Mouse (Mus musculus) erythroblast, adult 5-6 weeks (primary cell): ENCODE measurements around the gene Cpsf2. TPM values are rescaled to one million over a fixed set of nuclear protein-coding genes. Genes with fewer than 3 reads are reported as not detected.
"Not testable (repeated sequence)": the region's sequence is repeated elsewhere in the genome, so short reads cannot be mapped to it uniquely, and the experiment has no call there.

Experiments used
- ATAC-seq: replicated peaks from 2 replicates; pipeline ENCODE4 v1.8.0; 2016; ENCODE audit warnings: moderate number of reproducible peaks, mild to moderate bottlenecking, moderate TSS enrichment, inconsistent platforms; ENCODE audit not compliant: poor library complexity, low FRiP score, severe bottlenecking
- total RNA-seq, 2 experiments: library from RNA; stranded (forward) in 1 of 2; stranded (reverse) in 1 of 2; fragments of 150-400 nt in 1 of 2; fragments of 200-764, 138-1000 nt in 1 of 2; gene quantifications; 2 replicates each; pipeline versions ENCODE4 v1.2.3 to v1.2.4; 2015 to 2017; ENCODE audit warnings: low replicate concordance in 2 of 2

Gene Cpsf2
- total RNA-seq (2015; ENCODE audit: low replicate concordance) (9.0 and 12.1 TPM in 2 replicates), total RNA-seq (2017; ENCODE audit: low replicate concordance) (15.7 and 25.2 TPM in 2 replicates)

DNA sequence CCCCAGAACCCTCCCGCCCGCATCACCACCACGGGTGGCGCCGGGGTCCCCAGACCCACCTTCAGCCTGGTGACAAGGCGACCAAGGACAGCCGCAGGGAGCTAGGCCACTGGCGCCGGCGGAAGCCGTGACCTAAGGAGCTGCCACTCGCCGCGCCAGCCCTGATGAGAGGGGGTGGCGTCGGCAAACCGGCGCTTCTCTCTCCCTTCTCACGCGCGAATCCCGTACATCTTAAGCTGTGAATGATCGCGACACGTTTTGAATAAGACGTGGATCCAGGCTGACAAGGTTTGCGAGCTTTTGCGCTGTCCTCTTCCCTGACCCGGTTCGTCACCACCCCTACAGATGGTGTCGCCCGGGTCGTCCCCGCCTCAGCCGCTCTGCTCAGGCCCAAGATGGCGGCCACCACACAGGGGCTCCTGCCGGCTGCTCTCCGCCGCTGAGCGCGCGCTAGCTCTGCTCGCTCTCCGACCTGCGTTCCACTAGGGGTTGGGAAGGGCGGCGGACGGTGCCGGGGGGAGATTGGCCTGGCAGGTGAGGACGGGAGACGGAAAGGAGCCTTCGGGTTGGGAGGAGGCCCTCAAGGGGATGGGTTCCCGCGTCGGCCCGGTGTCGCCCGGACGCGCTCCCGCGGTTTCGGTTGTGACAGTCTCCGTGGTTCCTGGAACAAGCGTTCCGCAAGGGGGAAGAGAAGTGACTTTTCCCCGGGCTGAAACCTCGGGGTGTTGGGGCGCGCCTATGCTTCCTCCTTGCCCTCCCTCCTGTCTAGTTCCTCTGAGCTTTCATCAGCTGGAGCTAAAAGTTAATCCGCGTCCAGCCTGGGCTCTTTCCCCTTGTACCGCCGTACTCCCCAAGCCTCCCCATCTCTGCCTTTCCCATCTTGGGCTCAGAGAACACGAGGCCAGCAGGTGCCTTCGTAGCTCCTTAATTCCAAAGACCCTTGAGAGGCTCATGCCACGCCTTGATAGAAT lies at the start of gene Cpsf2:
Gene Cpsf2, plus strand, starts transcription at position 388 of the 971 bp plus-strand sequence.
- ATAC-seq: peak; percentile 92

DNA sequence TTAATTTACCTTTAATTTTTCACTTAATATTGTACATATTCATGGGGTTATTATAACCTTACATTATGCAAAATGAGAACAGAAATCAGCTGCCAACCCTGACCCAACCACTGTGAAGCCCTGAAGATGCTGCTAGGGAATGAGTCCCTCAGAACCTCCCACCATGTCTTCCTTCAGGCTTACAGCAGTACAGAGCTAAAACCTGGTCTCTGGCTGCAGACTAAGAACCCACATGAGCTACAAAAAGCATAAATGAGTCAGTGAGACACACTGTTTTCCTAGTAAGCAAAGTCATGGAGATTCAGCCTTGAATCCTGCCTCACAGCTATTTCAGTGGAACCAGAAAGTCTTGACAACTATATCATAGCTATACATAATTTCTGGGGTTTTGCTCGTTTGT lies 47.4 kb upstream of the Cpsf2 start:
- no peak for ATAC-seq

DNA sequence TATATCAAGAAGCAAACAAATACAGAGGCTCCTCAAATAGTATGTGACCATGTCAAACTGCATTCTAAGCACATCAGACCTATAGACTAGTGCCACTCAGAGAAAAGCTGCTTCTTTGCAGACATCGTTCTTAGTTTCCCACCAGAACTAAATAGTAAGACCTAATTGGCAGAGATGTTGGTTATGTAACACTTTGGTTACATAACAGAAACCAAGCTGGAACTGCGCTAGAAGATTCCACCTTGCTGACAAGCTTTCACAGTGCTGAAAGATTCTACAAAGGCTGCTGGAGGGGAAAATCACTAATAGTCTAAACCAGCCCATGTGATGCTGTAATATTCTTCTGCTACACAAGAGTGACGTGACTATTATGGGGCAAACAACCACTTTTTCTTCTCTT lies 40.6 kb upstream of the Cpsf2 start:
- ATAC-seq: no peak

DNA sequence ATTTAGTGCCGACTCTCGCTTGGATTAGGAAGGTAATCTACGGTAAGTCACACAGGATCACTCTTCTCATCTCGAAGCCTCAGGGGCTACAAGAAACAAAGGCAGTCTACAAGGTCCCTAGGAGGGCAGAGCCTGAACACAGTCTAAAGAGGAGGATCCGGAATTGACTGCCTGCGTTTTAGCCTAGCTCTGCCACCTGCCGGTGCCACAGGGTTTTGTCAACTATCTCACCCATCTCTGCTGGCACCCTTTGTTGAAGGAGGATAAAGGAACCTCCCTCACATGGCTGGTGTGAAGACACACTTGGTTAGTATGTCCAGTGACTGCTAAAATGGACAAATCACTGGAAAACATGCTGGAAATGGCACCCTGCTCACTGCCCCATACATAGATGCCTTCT lies 38.2 kb upstream of the Cpsf2 start:
- ATAC-seq: no peak

DNA sequence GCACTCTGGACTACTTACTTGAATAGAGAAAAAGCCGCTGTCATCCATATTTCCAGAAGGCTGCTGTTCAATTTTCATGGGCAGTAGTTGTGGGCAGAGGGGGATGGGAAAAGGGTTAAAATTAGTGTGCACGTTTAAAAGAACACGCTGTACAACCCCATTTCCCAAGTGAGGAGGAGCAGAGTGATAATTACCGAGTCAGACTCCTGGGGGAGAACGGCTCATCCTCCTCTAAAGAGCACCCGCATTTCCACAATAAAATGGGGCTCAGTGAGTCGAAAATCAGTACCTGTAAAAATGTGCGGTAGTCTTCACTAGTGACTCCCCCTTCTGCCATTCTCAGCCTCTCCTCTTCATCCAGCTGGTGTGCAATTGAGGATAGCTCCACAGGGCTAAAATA lies 27.8 kb upstream of the Cpsf2 start:
- no peak for ATAC-seq

DNA sequence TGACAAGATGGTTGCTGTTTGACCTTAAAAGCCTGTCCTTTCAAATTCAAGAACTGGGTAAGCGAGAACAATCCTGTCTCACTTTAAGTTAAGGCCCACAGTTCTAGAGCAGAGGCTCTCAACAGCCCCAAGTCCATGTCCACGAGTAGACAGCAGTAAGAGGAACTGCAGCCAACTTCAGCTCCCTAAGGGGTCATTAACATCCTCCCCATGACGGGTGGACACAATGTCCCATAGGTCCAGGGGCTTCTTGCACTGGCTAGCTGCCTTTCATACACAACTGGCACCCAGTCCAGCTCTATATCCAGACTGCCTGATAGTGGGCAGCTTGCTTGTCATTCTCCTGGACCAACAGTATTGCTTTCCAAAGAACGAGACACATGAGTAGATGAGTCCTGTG lies 27.0 kb upstream of the Cpsf2 start:
- ATAC-seq: no peak

DNA sequence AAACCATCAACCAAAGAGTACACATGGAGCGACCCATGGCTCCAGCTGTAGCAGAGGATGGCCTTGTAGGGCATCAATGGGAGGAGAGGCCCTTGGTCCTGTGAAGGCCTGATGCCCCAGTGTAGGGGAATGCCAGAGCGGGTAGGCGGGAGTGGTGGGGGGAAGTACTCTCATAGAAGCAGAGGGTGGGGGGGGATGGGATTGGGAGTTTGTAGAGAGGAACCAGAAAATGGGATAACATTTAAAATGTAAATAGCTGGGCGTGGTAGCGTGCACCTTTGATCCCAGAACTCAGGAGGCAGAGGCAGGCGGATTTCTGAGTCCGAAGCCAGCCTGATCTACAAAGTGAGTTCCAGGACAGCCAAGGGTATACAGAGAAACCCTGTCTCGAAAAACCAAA lies 20.0 kb upstream of the Cpsf2 start:
- ATAC-seq: not testable (repeated sequence)

DNA sequence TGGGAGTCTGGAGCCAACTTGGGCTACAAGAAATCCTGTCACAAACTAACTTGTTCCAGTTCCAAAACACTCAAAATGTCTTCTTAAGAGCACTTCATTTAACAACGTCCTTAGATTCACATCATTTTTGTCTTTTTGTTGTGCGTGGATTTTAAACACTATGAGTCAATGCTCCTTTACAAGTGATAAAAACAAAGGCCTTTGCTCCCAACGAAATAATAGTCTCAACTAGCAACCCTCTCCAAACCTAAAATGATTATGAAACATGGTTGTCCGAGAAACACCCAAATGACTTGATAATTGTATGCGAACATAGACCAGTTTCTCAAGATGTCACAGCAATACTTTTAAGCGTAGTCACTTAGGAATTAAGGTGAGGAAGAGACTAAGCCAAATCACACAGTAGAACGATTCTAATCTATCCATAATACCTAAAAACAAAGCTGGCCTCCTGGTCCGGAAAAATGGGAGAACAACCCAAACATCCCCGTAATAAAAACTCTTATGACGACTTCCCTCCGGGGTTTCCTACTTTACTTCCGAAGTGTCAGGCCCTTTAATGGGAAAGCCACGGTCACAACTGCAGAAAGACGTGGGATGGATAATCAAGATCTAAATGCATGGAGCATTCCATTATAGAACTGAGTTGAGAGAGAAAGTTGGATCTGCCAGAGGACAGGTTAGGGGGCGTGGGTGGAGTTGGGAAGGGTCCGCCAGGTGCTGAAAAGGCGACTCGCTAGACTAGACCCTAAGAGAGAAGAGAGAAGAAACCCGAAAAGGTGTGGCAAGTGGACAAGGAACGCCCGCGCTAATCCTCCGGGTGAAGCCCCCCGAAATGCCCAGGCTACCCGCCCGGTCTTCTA lies 18.5 kb upstream of the Cpsf2 start:
- ATAC-seq: peak; percentile 5; the same call in 1 of the 2 replicates

DNA sequence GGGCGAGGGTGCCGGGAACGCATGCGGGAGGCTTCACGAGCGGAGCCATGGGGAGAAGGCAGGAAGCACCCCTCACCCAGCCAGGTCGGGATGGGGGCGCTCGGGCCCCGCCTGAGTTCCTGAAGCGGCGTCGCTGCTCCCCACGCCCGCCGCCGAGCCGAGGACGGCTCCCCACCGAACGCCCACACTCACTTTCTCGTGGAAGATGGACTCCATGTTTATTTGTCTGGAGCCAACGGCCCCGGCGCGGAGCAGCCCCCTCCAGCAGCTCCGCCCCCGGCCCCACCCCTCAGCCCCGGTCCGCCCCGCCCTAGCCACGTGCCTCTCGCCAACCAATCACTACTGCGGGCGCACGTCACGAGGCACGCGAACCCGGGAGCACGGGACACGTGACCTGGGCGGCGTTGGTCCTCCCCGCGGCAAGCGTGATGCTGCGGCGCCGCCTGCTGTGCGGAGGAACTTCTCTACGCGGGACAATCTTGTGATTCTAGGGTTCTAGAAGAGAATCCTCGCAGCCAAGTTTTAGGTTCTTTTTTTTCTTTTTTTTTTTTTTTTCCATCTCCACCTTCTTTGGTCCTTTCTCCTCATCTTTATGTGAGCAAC lies 17.7 kb upstream of the Cpsf2 start, which contains the start of gene Atxn3:
Gene Atxn3, minus strand, starts transcription at position 305 of the 603 bp plus-strand sequence.
- peak; percentile 99 for ATAC-seq

DNA sequence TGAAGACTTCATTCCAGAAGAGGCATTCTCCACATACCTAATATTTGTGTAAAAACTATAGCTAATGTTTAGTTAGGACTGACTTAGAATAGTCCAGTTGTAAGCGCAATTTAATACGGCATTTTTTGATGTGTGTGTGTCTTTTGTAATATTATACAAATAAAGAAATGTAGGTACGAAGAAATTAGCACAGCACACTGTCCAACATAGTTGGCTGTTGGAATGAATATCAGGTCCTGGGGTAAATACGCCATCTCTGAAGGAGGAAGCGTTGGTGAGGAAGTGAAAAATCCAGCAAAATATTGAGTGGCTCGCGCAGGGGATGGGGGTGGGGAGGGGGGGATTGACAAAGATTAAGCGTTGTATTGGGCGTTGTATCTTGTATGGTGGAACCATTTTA lies 17.2 kb upstream of the Cpsf2 start:
- ATAC-seq: peak; percentile 37; the same call in 1 of the 2 replicates

DNA sequence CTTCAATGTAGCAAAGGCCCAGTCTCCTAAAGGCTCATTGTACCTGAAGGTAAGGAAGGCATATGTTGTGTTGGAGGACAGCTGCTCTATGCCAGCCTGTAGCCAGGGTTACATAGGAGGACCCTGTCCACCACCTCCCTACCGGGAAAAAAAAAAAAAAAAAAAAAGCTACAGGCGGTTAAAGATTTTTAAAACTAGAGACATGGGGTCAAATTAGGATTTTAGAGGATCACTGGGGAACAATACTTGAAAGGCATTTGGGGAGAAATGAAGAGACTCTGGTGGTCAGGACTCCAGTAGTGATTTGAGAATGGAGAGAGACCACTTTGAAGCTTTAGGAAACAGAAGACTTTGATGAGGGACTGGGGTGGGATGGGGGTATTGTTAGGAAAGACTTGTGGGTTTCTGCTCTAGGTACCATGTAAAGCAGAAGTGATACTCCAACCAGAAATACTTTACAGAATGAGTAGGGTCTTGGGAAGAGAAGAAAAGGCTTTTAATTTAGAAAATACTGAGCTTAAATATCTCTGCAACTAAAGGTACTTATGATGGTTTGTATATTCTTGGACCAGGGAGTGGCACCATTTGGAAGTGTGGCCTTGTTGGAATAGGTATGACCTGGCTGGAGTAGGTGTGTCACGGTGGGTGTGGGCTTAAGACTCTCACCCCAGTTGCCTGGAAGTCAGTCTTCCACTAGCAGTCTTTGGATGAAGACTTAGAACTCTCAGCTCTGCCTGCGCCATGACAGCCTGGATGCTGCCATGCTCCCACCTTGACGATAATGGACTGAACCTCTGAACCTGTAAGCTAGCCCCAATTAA lies 16.6 kb upstream of the Cpsf2 start:
- not testable (repeated sequence) for ATAC-seq

DNA sequence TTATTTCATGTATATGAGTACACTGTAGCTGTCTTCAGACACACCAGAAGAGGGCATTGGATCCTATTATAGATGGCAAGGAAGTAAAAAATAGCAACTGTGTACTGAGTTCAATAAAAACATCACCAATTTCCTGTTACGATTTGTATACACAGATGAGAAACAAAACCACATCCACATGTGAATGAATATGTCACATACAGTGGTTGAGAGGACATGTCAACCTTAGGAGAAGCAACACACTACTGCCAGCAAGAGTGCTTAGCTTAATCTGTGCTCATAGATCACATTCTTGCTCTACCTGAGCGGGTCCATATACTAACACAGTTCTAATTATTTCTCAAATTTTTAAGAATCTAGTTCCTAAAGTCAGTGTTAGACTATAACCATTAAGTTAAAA lies 4.5 kb upstream of the Cpsf2 start:
- ATAC-seq: no peak

DNA sequence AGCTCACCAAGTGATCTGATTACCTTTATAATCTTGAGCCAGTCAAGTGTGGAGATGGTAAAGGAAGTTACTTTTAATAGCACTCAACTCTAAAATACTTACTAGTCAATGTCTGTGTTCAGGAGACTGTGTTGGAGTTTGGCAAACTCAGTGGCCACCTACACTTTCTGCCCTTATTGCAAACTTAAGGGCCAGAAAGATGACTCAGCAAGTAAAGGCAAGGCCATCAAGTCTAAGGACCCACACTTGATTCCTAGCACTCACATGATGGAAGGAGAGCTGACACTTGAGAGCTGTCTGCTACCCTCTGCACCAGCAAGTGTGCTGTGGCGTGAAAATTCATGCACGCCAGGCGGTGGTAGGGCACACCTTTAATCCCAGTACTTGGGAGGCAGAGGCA lies 3.6 kb upstream of the Cpsf2 start:
- ATAC-seq: no peak

DNA sequence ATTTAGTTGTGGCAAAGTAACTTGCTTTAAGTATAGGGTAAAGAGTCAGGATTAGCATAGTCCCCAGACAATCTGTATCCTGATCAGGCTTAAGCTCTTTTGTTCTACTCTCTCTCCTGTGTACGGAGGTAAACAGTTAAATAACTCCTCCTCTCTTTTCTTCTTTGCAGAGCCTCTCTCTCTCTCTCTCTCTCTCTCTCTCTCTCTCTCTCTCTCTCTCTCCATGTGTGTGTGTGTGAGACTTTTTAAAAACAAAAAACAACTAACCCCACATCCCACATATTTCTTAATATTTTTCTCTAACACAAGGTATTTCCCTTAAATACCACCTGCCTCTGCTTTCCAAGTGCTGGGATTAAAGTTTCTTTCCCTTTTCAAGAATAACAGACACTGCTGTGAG lies 1.2 kb upstream of the Cpsf2 start:
- no peak for ATAC-seq

DNA sequence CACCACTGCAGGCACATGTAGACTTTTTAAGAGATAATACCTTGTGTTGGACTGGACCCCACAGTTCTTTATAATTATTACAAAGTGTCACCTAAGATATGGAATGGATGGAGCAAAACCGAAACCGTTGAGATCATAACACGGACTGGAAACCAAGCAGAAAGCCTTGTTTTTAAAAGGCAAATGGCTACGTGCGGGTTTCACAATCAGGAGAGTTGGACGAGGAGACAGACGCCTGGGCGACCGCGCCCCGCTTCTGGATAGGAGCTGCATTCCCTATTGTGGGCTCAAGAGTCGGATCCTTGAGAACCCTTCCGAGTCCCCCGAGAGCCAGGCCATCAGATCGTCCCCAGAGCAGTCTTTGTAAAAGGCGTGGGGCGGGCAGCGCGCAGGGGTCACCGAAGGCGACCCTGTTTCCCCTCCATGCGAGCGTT lies 604 bp upstream of the Cpsf2 start:
- peak; percentile 33 for ATAC-seq

DNA sequence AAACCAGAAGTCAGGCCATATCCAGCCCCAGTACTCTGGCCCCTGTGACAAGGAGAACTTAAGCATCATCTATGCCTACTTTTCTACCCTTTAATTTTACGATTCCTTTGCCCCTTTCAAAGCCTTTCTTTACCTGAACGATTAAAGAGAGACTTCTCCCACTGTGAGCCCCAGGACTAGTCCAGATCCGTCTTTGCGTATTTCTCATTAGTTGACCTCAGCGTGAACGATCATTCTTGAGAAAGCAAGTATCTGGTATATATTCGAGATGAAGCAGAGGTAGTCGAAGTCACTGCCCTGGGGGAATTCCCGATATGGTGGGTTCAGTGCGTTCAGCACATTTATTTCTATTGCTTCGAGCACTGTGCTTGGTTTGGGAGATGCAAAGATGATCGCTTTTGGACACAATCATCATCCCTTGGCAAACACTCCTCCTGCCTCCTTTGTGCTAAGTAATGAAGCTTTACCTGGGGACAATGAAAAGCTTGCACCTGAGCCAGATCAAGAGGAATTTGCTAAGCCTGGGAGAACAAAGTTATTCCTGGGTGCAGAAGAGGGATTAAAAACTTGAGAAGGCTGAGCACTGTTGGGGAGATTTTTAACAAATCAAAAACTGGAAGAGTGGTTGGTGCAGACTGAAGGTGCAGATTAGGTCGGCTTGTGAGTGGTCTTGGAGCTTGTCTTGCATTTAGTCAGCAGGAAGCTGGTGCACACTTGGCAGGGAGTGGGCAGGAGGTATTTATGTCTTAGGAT lies 1.0 kb downstream of the Cpsf2 start:
- ATAC-seq: no peak

DNA sequence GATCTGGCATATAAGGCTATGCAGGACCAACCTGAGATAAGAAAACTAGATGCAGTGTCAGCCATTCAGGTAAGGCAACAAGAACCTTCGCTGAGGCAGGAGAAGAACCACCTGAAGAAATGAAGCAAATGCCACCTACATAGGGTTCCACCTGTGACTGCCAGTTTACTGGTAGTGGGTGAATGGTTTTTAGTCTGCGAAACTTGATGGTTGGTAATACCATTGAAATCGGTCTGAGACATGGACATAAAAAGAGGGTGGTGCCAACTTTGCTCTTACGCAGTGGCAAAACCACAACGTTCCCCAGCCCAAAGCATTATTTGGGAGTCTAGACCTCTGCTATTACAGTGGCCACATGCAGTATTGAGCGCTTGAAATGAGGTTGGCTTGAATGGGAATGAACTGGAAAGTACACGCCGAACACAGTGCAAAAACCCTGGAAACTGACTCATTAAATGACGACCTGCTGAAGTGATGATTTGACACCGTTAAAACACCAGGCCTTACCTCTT lies 1.7 kb downstream of the Cpsf2 start:
- no peak for ATAC-seq

DNA sequence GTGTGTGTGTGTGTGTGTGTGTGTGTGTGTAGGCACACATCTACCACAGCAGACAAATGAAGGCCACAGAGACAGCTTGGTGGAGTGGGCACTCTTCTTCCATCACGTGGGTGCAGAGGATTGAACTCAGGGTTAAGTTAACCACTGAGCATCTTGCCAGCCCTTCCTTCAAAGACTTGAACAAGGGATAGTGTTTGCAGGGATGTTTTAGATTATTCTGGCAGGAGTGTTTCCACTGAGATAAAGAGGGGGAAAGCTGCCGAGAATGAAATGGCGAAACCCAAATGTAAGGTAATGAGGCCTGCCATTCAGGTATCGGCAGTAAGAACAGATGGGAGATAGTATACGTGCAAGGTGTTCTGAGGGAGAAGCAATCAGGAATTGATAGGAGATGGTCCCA lies 2.4 kb downstream of the Cpsf2 start:
- no peak for ATAC-seq
